Mouse (Mus musculus) embryonic facial prominence, embryonic 14.5 days (tissue): ENCODE data around the gene Cntd1. TPM values are rescaled to one million over a fixed set of nuclear protein-coding genes. Genes with fewer than 3 reads are reported as not detected.
"Not testable (repeated sequence)": the region's sequence is repeated elsewhere in the genome, so short reads cannot be mapped to it uniquely, and the experiment has no call there.

ENCODE experiments used
- ATAC-seq: fragments of 200-750 bp; cut with Nextera tagmentation; 2 replicates; pipeline ENCODE4 v1.8.0; 2017; ENCODE audit warnings: low read depth, moderate number of reproducible peaks, moderate TSS enrichment
- DNase-seq: peaks from one replicate; pipeline ENCODE4 v3.0.0-alpha.2; 2015; ENCODE audit warnings: low spot score
- H3K27ac ChIP-seq: fragments of 300-500 bp; sonication (generic); replicated peaks from 2 replicates; pipeline ENCODE4 v1.5.1; 2014; ENCODE audit warnings: low read depth, mild to moderate bottlenecking, low read length, moderate library complexity
- H3K27me3 ChIP-seq: fragments of 300-500 bp; sonication (generic); replicated peaks from 2 replicates; pipeline ENCODE4 v1.6.1; 2014; ENCODE audit warnings: low read length; ENCODE audit not compliant: control insufficient read depth, insufficient read depth
- H3K36me3 ChIP-seq: fragments of 300-500 bp; sonication (generic); 2 replicates; pipeline ENCODE4 v1.6.1; 2014; ENCODE audit warnings: low read length, mixed read lengths; ENCODE audit not compliant: control insufficient read depth, insufficient read depth
- H3K4me1 ChIP-seq: fragments of 300-500 bp; sonication (generic); 2 replicates; pipeline ENCODE4 v1.6.1; 2014; ENCODE audit warnings: antibody characterized with exemption, low read length; ENCODE audit not compliant: control insufficient read depth, insufficient read depth
- H3K4me2 ChIP-seq: fragments of 300-500 bp; sonication (generic); 2 replicates; pipeline ENCODE4 v1.6.1; 2014; ENCODE audit warnings: low read depth, mild to moderate bottlenecking, low read length, moderate library complexity, mixed read lengths
- H3K4me3 ChIP-seq: fragments of 300-500 bp; sonication (generic); 2 replicates; pipeline ENCODE4 v1.5.1; 2014; ENCODE audit warnings: low read depth, mild to moderate bottlenecking, low read length
- H3K9ac ChIP-seq: fragments of 300-500 bp; sonication (generic); 2 replicates; pipeline ENCODE4 v1.6.1; 2014; ENCODE audit warnings: low read depth, mild to moderate bottlenecking, low read length, moderate library complexity, mixed read lengths
- H3K9me3 ChIP-seq: fragments of 300-500 bp; sonication (generic); 2 replicates; pipeline ENCODE4 v1.6.1; 2016; ENCODE audit warnings: low read length; ENCODE audit not compliant: control insufficient read depth
- WGBS: fragments of 180-500 bp; shearing (Covaris S2); extraction: QIAGEN DNeasy Blood & Tissue Kit; methylation state at CpG from one replicate; pipeline ENCODE4 v1.1.7; 2014; 5-methylcytosine and 5-hydroxymethylcytosine counted together
- polyA plus RNA-seq: library from polyadenylated mRNA; unstranded; fragments of >200 nt; fragmentation: Nextera tagmentation; extraction: Ambion mirVana; gene quantifications from 2 replicates; pipeline ENCODE4 v1.2.1, GENCODE M21; 2014

The Cntd1 gene
- polyA plus RNA-seq, 1 experiment from 2014 or later: 0.90 TPM

- WGBS: 52% methylated on average over 3 of the region's 3 CpGs
- Histone ChIP-seq H3K27me3 (no peaks in the 10 kb centered on the region), H3K9ac (no peak overlapping the region), H3K4me3 (no peak overlapping the region), H3K27ac (no peak overlapping the region), H3K36me3 (peaks cover 39% of the 10 kb centered on the region), H3K4me1 (no peaks in the 10 kb centered on the region), H3K9me3 (no peaks in the 10 kb centered on the region), H3K4me2 (no peak overlapping the region)
- ATAC-seq (no peak), DNase-seq (no peak)
Measured at GRCm38 (mm10) chr11:101327311-101327710, 48.5 kb downstream of the Cntd1 start.

GRCm38 (mm10) chr11:101328941-101329635, 50.3 kb downstream of the Cntd1 start:
- WGBS: 76% methylated on average over 6 of the region's 6 CpGs
- DNase-seq: peak; percentile 49
- Histone ChIP-seq H3K36me3 (peaks cover 22% of the 10 kb centered on the region), H3K9me3 (no peaks in the 10 kb centered on the region), H3K4me1 (no peaks in the 10 kb centered on the region), H3K27ac (no peak overlapping the region), H3K9ac (no peak overlapping the region), H3K27me3 (no peaks in the 10 kb centered on the region), H3K4me3 (no peak overlapping the region), H3K4me2 (no peak overlapping the region)
- ATAC-seq: no peak

GRCm38 (mm10) chr11:101330371-101330924, 51.6 kb downstream of the Cntd1 start, which contains the start of gene Aoc3:
Gene Aoc3, plus strand, starts transcription at chr11:101330605.
- ATAC-seq (peak; percentile 60), DNase-seq (peak; percentile 94)
- 0 out of 2 replicates have a peak within 1 kb of the TSS, but pooled peaks have one; percentile 5 for H3K9ac ChIP-seq
- H3K4me1 ChIP-seq: no peaks in the 10 kb centered on the region
- H3K36me3 ChIP-seq: peaks cover 8% of the 10 kb centered on the region
- no peak within 1 kb of the TSS for H3K4me2 ChIP-seq
- peak within 1 kb of the TSS; percentile 72 for H3K27ac ChIP-seq
- WGBS: 53% methylated on average over 7 of the region's 7 CpGs
- H3K9me3 ChIP-seq: no peaks in the 10 kb centered on the region
- no peaks in the 10 kb centered on the region for H3K27me3 ChIP-seq
- no peak within 1 kb of the TSS for H3K4me3 ChIP-seq

GRCm38 (mm10) chr11:101330961-101331360, 52.1 kb downstream of the Cntd1 start:
- H3K27me3 ChIP-seq, H3K9ac ChIP-seq, H3K4me2 ChIP-seq, ATAC-seq, H3K9me3 ChIP-seq, H3K36me3 ChIP-seq, H3K4me1 ChIP-seq, DNase-seq, H3K4me3 ChIP-seq: not testable (repeated sequence)
- 89% methylated on average over 3 of the region's 6 CpGs for WGBS
- H3K27ac ChIP-seq: peak overlapping the region; percentile 72

GRCm38 (mm10) chr11:101332537-101332936, 53.7 kb downstream of the Cntd1 start:
- Histone ChIP-seq H3K27me3 (no peaks in the 10 kb centered on the region), H3K9ac (no peak overlapping the region), H3K4me1 (peaks cover 8% of the 10 kb centered on the region), H3K4me2 (no peak overlapping the region), H3K9me3 (no peaks in the 10 kb centered on the region), H3K36me3 (no peaks in the 10 kb centered on the region), H3K27ac (no peak overlapping the region), H3K4me3 (no peak overlapping the region)
- ATAC-seq (no peak), DNase-seq (no peak)
- 73% methylated on average over 3 of the region's 3 CpGs for WGBS

- ATAC-seq: no peak
- 23% methylated on average over 10 of the region's 10 CpGs for WGBS
- no peaks in the 10 kb centered on the region for H3K36me3 ChIP-seq
- no peaks in the 10 kb centered on the region for H3K27me3 ChIP-seq
- no peak overlapping the region for H3K27ac ChIP-seq
- no peak for DNase-seq
- H3K4me2 ChIP-seq: no peak overlapping the region
- no peak overlapping the region for H3K4me3 ChIP-seq
- no peaks in the 10 kb centered on the region for H3K9me3 ChIP-seq
- H3K4me1 ChIP-seq: peaks cover 14% of the 10 kb centered on the region
- no peak overlapping the region for H3K9ac ChIP-seq
Measured at GRCm38 (mm10) chr11:101334023-101334422, 55.2 kb downstream of the Cntd1 start.

GRCm38 (mm10) chr11:101334516-101334915, 55.7 kb downstream of the Cntd1 start:
- H3K36me3 ChIP-seq: no peaks in the 10 kb centered on the region
- H3K27ac ChIP-seq: no peak overlapping the region
- ATAC-seq (no peak), DNase-seq (no peak)
- no peak overlapping the region for H3K4me3 ChIP-seq
- H3K27me3 ChIP-seq: no peaks in the 10 kb centered on the region
- H3K9ac ChIP-seq: no peak overlapping the region
- H3K4me1 ChIP-seq: peaks cover 14% of the 10 kb centered on the region
- 14% methylated on average over 4 of the region's 6 CpGs for WGBS
- no peak overlapping the region for H3K4me2 ChIP-seq
- H3K9me3 ChIP-seq: no peaks in the 10 kb centered on the region

- H3K27ac ChIP-seq: no peak overlapping the region
- H3K4me3 ChIP-seq: no peak overlapping the region
- H3K36me3 ChIP-seq: no peaks in the 10 kb centered on the region
- DNase-seq (no peak), ATAC-seq (no peak)
- no peak overlapping the region for H3K9ac ChIP-seq
- no peaks in the 10 kb centered on the region for H3K27me3 ChIP-seq
- 89% methylated on average over 9 of the region's 9 CpGs for WGBS
- H3K4me1 ChIP-seq: peaks cover 14% of the 10 kb centered on the region
- H3K9me3 ChIP-seq: no peaks in the 10 kb centered on the region
- H3K4me2 ChIP-seq: no peak overlapping the region
Measured at GRCm38 (mm10) chr11:101335685-101336084, 56.9 kb downstream of the Cntd1 start.
